Mouse (Mus musculus) adrenal gland (tissue): ENCODE measurements at regions not wholly inside any gene's neighbourhood (a gene's known extent, or its start where the extent isn't known, plus 50 kb on each side); places are given as distances from the start of the nearest gene placed in this dataset.

ENCODE experiments used
- intact Hi-C: fragments of 180-260 bp; cut with DNase I; formaldehyde crosslinking; loops from one replicate; pipeline ENCODE4 v1.15.1; 2025

DNA sequence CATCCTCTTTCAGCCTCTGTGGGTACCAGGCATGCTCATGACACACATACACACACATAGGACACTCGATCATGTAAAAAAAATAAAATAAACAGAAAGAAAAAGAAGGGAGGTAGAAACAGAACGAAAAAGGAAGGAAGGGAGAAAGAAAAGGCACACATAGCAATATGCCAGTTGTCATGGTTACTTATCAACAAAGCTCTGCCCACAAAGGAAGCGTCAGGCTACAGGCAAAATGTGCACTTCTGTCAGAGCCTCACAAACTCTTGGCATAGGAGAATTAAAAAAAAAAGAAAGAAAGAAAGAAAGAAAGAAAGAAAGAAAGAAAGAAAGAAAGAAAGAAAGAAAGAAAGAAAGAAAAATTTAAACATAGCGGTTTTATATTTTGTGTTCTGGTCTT is 56.9 kb upstream of the Sox2 start:
- intact Hi-C loops = no loop called here

- intact Hi-C loops = no loop called here
Observed at GRCm38 (mm10) chr3:34577896-34578530, 72.2 kb upstream of the Sox2 start.

DNA sequence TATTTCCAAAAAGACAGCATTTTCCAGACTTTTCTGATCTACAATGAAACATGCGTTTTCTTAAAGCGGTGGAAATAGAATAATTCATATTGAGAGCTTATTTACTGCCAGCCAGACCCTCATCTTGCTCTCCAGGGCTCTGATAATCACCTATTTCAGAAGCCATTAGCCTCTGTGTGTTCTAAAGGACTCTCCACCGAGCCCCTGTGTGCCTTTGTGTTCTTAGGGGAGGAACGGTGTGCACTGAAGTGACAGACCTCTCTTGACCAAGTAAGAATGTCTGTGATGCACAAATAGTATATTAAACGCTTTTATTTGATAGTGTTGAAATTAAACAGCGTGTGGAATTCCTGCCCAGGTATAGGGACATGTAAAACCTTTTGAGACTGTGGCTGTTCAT is 73.1 kb upstream of the Sox2 start:
- intact Hi-C loops = no loop called here

GRCm38 (mm10) chr3:34576159-34576558 is 74.0 kb upstream of the Sox2 start:
- intact Hi-C loops = no loop called here

DNA sequence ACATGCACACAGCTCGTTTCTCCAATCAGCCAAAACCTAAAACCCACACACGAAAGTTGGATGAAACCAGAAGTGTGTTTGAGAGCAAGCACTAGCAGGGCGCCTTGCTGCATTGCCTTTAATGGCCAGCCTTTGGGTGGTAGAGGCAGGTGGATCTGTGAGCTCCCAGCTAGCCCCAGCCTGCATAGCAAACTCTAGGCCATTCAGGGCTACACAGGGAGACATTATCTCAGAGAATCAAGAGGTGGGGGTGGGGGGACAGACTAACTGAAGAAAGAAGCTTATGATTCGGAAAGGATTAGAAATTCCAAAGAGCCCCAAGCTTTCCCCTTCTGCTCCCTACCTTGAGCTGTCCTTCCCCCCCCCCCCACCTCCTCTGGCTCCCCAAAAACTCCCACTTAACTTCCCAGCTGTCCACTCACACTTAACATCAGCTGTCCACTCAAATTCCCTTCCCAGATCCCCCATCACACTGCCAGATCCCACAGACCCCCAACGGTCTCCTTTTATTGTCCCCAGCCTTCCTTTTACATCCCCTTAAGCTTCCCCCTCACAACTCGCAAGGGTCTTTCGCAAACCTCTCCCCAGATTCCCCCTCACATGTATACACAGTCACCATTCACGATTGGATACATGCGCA is 75.4 kb upstream of the Sox2 start:
- intact Hi-C loops = no loop called here

GRCm38 (mm10) chr3:34573312-34573711 is 76.9 kb upstream of the Sox2 start:
- intact Hi-C loops = no loop called here

DNA sequence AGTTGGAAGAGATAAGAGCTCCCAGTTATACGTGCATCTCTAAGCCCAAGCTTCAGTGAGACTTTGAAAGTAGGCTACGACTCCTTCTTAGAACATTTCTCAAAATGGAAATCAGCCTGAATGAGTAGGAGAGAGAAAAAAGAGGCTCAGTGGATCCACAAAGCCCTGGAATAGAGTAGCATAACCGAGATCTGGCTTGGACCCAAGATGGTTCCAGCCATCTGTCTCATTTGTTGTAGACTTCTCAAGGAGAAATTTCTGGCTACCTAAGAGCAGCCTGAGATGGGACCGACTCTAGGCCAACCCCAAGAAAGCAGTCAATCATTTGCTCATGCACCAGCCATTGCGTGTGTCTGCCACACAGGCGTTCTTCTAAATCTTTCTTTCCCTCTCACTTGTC is 78.1 kb upstream of the Sox2 start:
- intact Hi-C loops = no loop called here

GRCm38 (mm10) chr3:34571630-34572029 is 78.6 kb upstream of the Sox2 start:
- intact Hi-C loops = no loop called here

DNA sequence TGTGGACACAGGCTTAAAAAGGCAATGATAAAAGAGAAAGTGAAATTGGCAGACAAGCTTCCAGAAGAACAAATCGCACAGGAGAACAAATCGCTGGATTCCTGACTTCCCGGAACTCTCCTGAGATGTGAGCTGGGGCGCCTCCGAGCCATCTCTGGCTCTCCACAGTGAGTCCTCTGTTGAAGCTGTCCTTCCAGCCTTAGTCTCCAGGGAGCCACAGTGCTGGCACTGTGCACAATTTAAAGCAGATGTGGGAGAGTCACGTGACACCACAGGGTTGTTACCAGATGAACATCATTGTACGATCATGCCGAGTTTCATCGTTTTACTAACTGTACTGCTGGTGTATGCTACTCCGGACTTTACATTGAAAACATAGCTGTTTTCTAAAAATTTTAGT is 80.2 kb upstream of the Sox2 start:
- intact Hi-C loops = no loop called here

DNA sequence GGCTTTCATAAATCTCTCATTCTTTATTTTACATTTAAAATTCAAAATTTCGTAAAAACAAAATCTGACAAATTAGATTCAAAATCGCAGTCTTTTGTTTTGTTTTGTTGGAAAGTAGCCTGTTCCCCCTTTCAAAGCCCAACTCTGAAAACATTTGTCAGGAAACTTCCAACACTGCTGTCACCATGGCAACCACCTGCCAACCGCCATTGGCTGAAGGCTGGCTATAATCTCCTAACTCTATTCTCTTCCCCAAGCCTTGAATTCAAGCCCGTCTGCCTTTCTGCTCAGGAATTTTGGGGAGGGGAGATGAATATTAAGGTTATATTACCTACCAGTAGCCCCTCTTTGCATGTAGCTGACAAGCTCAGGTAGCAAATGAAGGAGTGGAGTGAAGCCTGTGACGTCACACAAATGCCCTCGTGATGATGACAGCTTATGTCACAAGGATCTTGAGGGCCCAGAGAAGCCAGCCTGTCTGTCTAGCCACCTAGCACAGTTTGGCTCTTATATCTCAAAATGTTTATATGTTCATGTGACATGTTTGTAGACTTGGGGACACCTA is 82.0 kb upstream of the Sox2 start:
- intact Hi-C loops = no loop called here

GRCm38 (mm10) chr3:34565386-34565785 is 84.8 kb upstream of the Sox2 start:
- intact Hi-C loops = no loop called here

GRCm38 (mm10) chr3:34562893-34563292 is 87.3 kb upstream of the Sox2 start:
- intact Hi-C loops = no loop called here

- intact Hi-C loops = no loop called here
Observed at GRCm38 (mm10) chr3:34561709-34562108, 88.5 kb upstream of the Sox2 start.

DNA sequence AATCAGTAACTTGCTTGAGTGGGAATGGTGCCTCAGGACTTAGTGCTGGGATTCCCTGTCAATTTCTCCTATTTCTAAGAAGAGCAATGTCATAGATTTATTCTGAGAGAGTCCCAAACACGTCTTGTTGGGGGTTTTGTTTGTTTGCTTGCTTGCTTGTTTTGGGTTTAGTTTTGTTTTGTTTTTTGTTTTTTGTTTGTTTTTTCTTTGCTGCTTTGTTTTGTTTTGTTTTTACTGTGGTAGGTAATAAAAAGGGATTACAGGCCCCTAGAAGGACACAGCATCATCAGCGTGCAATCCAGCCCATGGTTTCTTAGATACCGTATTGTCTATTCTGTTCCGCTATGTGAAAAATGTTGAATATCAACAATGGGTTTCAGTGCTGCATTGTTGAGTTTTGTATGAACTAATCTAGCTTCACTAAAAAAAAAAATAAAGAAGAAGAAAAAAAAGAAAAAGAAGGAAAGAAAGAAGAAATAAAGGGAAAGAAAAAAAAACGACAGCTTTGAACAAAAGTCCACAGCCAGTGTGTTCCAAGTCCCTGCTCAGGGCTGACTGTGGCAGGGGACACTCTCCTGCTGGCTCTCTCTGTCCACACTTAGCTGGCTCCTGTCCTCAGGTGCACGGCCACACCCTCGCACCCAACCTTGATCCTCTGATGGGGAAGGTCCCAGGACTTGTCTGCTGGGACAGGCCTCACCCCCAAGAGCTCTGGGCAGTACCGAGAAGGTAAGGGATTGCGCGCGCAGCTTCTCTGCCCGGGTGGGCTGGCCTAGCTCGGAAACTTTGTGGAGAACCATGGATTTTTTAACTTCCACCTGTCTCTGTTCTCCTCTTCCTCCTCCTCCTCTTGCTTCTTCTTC is 90.1 kb upstream of the Sox2 start:
- intact Hi-C loops = no loop called here

DNA sequence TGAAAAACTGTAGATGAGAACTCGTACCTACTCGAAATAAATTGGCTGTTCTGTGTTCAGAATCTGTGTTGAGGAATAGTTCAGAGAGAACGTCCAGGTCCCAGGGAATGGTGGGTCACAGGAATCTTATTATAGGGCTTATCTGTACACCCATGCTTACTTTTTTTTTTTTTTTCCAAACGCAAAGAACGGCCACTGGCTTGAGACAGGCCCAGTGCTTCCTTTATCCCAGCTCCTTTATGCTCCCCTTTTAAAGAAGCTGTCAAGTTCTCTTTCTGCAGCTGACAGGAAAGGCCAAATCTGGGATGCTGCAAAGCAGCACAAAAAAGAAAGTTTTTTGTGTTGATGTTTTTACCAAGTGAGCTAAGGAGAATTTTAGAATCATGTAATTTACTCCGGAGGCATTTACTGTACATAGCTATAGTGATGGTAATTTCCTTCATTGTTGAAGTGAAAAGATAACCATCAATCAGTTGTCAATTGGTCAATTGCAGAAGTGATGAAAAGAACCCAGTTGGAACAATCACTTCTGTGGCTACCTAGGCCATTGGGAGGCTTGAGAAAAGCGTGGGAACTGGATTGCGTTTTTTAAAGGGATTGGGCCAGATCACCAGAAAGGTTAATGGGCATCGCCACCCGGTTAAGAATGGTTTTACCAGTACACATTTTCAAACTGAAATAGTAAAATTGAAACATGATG is 91.2 kb upstream of the Sox2 start:
- intact Hi-C loops = no loop called here

DNA sequence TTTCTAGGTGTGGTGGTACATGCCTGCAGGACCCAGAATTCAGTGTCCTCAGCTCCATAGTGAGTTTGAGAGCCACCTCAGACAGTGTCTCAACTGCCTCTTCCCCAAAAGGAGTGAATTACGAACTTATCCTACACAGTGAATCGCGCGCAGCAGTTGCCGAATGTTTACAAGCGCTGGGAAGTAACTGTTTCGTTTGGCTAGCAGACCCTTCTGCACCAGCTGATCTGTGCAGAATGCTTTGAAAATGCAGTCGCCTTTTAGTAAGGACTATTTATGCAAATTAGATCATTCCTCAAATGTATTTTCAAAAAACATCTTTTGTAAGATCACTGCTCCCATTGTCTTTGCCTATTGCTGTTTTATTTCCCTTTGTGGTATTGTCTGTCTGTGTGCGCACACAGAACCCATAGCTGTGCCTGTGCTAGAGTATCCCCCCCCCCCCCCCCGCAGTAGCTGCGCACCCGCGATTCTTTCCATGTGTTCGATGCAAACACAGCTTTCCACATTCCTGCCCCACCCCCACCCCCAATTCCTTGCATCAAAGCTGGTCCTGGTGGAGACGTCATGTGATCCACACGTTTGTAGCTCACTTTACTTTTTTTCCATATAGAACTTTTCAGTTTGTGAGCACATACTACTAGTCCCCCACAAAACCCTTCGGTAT is 97.5 kb upstream of the Sox2 start:
- intact Hi-C loops = no loop called here

GRCm38 (mm10) chr3:34551069-34551468 is 99.1 kb upstream of the Sox2 start:
- intact Hi-C loops = no loop called here

GRCm38 (mm10) chr3:34550189-34550588 is 100.0 kb upstream of the Sox2 start:
- intact Hi-C loops = no loop called here

DNA sequence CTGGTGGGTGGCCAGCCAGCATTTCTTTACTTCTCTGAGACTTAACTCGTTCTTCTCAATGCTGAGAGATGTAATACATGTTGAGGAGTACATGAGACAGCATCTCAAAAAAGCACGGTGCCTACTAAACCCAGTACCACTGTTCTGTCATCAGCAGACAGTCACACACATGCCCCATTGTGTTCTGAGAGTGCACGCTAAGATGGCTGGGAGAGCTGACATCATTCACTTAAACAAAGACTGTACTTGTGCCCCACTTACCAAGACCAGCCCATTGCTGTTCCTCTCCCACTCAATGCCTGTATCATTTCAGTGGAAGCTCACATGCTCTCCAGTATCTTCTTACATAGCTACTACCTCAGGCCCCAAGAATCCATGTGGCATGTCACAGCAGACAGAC is 117.8 kb upstream of the Sox2 start:
- intact Hi-C loops = no loop called here

- intact Hi-C loops = no loop called here
Observed at GRCm38 (mm10) chr3:34531836-34532235, 118.4 kb upstream of the Sox2 start.

DNA sequence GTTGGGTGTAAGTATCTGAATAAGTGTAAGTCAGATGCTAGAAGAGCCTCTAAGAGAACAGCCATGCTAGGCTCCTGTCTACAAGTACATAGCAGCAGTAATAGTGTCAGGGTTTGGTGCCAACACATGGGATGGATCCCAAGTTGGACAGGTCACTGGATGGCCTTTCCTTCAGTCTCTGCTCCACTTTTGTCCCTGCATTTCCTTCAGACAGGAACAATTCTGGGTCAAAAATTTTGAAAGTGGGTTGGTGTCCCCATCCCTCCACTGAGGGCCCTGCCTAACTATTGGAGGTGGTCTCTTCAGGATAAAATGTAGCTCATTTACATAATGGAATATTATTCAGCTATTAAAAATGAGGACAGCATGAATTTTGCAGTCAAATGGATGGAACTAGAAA is 122.7 kb upstream of the Sox2 start:
- intact Hi-C loops = no loop called here
